Mouse (Mus musculus) small intestine, adult 2 months (tissue): ENCODE measurements at regions not wholly inside any gene's neighbourhood (a gene's known extent, or its start where the extent isn't known, plus 50 kb on each side); places are given as distances from the start of the nearest gene placed in this dataset.

Source experiments
- CTCF ChIP-seq: fragments of 200-500 bp; IDR thresholded peaks from 2 replicates; pipeline ENCODE4 v1.5.1; 2012; ENCODE audit warnings: low read depth, mild to moderate bottlenecking, control low read depth, inconsistent platforms, low read length, moderate library complexity, mixed read lengths; ENCODE audit not compliant: insufficient replicate concordance, insufficient read length; ENCODE audit errors: extremely low read depth
- POLR2A ChIP-seq: fragments of 200-500 bp; IDR thresholded peaks from 2 replicates; pipeline ENCODE4 v1.6.1; 2012; ENCODE audit warnings: low read depth, mild to moderate bottlenecking, control low read depth, inconsistent platforms, low read length, moderate library complexity

- TF ChIP-seq POLR2A (no peak), CTCF (no peak)
Observed at GRCm38 (mm10) chr6:22640100-22640499, 235.2 kb upstream of the Ptprz1 start.
